Mouse (Mus musculus) midbrain, postnatal 0 days (tissue): ENCODE data around the gene Gm13030. TPM values are rescaled to one million over a fixed set of nuclear protein-coding genes. Genes with fewer than 3 reads are reported as not detected.
"Not testable (repeated sequence)": the region's sequence is repeated elsewhere in the genome, so short reads cannot be mapped to it uniquely, and the experiment has no call there.

Source experiments
- ATAC-seq: fragments of 200-750 bp; cut with Nextera tagmentation; 2 replicates; pipeline ENCODE4 v1.8.0; 2017; ENCODE audit warnings: moderate number of reproducible peaks, mild to moderate bottlenecking, moderate TSS enrichment, moderate library complexity; ENCODE audit not compliant: low FRiP score
- DNase-seq: peaks from one replicate; pipeline ENCODE4 v3.0.0-alpha.2; 2015; ENCODE audit warnings: low spot score
- H3K27ac ChIP-seq: fragments of 300-500 bp; sonication (generic); 2 replicates; pipeline ENCODE4 v1.5.1; 2014; ENCODE audit warnings: low read depth, mild to moderate bottlenecking, low read length, mixed read lengths
- H3K27me3 ChIP-seq: fragments of 300-500 bp; sonication (generic); 2 replicates; pipeline ENCODE4 v1.6.1; 2014; ENCODE audit warnings: low read length, control low read depth, mixed read lengths; ENCODE audit not compliant: insufficient read depth
- H3K36me3 ChIP-seq: fragments of 300-500 bp; sonication (generic); 2 replicates; pipeline ENCODE4 v1.6.1; 2014; ENCODE audit warnings: low read length, control low read depth, mixed read lengths; ENCODE audit not compliant: insufficient read depth
- H3K4me1 ChIP-seq: fragments of 300-500 bp; sonication (generic); 2 replicates; pipeline ENCODE4 v1.6.1; 2014; ENCODE audit warnings: mild to moderate bottlenecking, control low read depth, antibody characterized with exemption, low read length, mixed read lengths; ENCODE audit not compliant: insufficient read depth
- H3K4me2 ChIP-seq: fragments of 300-500 bp; sonication (generic); 2 replicates; pipeline ENCODE4 v1.6.1; 2014; ENCODE audit warnings: low read depth, mild to moderate bottlenecking, low read length, mixed read lengths; ENCODE audit not compliant: poor library complexity, severe bottlenecking
- H3K4me3 ChIP-seq: fragments of 300-500 bp; sonication (generic); 2 replicates; pipeline ENCODE4 v1.5.1; 2014; ENCODE audit warnings: low read depth, mild to moderate bottlenecking, low read length, moderate library complexity
- H3K9ac ChIP-seq: fragments of 300-500 bp; sonication (generic); replicated peaks from 2 replicates; pipeline ENCODE4 v1.6.1; 2014; ENCODE audit warnings: mild to moderate bottlenecking, low read length, moderate library complexity, mixed read lengths; ENCODE audit not compliant: poor library complexity, severe bottlenecking
- H3K9me3 ChIP-seq: fragments of 300-500 bp; sonication (generic); 2 replicates; pipeline ENCODE4 v1.6.1; 2016; ENCODE audit warnings: low read length, control low read depth
- CTCF ChIP-seq: IDR thresholded peaks from 2 replicates; pipeline ENCODE4 v1.5.1; 2016; ENCODE audit warnings: antibody characterized with exemption, mild to moderate bottlenecking
- WGBS: fragments of 180-500 bp; shearing (Covaris S2); extraction: QIAGEN DNeasy Blood & Tissue Kit; methylation state at CpG from one replicate; pipeline ENCODE4 v1.1.7; 2014; 5-methylcytosine and 5-hydroxymethylcytosine counted together
- polyA plus RNA-seq: library from polyadenylated mRNA; unstranded; fragments of >200 nt; fragmentation: Nextera tagmentation; extraction: Ambion mirVana; gene quantifications from 2 replicates; pipeline ENCODE4 v1.2.1, GENCODE M21; 2015
- total RNA-seq: library from RNA; depleted of rRNA; stranded (reverse); fragments of >200 nt; gene quantifications from 2 replicates; pipeline ENCODE4 v1.2.3, GENCODE M21; 2014

The Gm13030 gene
- total and polyA plus RNA-seq, 2 experiments from 2014 or later: not detected

GRCm38 (mm10) chr4:138913141-138913787 is 39.5 kb upstream of the Gm13030 start:
- TF ChIP-seq CTCF: no peak
- peak overlapping the region; percentile 83 for H3K9ac ChIP-seq
- H3K4me3 ChIP-seq: peak overlapping the region; percentile 83
- no peaks in the 10 kb centered on the region for H3K27me3 ChIP-seq
- under 1% methylated on average over 46 of the region's 52 CpGs for WGBS
- ATAC-seq: peak; percentile 45; the same call in 1 of the 2 replicates
- H3K4me2 ChIP-seq: peak overlapping the region; percentile 86
- H3K4me1 ChIP-seq: peaks cover 10% of the 10 kb centered on the region; the same call in 1 of the 2 replicates
- 0 out of 2 replicates have a peak, but pooled peaks cover 4% of the 10 kb centered on the region for H3K36me3 ChIP-seq
- no peak for DNase-seq
- no peaks in the 10 kb centered on the region for H3K9me3 ChIP-seq
- peak overlapping the region; percentile 73; the same call in 1 of the 2 replicates for H3K27ac ChIP-seq

DNA sequence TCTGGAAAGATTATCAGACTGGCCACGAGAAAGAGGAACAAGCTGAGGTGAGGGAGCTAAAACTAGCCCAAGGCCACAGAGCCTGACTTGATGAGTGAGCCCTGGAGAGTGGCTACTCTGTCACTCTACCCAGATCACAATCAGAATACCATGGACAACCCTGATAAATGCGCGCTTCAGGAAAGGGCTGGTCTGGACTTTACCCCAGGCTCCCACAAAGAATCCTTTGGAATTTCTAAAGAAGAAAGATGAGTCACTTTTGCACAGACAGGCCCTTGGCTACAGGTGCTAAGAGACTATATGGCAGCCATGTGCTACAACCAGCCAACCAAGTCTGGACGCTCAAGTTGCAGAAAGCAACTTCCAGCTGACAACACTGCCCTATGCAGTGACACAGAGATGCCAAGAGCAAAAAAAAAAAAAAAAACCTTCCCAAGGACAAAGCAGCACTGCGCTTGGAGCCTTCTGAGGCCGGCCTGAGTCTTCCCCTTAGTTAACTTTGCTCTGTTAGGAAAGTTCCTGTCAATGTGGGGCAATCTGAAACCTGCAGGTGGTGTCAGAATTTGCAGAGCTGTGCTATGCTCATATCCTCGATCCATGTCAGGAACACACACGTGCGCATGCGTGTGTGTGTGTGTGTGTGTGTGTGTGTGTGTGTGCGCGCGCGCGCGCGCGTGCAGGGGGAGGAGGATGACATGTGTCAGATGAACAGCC is 32.0 kb upstream of the Gm13030 start:
- no peak for ATAC-seq
- no peak overlapping the region for H3K4me3 ChIP-seq
- no peaks in the 10 kb centered on the region for H3K27me3 ChIP-seq
- H3K4me1 ChIP-seq: no peaks in the 10 kb centered on the region
- DNase-seq: no peak
- H3K9ac ChIP-seq: no peak overlapping the region
- H3K36me3 ChIP-seq: peaks cover 66% of the 10 kb centered on the region
- 97% methylated on average over 18 of the region's 18 CpGs for WGBS
- no peak overlapping the region for H3K27ac ChIP-seq
- no peak overlapping the region for H3K4me2 ChIP-seq
- H3K9me3 ChIP-seq: no peaks in the 10 kb centered on the region
- TF ChIP-seq CTCF: no peak

- Histone ChIP-seq H3K4me3 (no peak overlapping the region), H3K36me3 (peaks cover 64% of the 10 kb centered on the region)
- no peak for DNase-seq
Observed at GRCm38 (mm10) chr4:138899361-138899760, 25.6 kb upstream of the Gm13030 start.

DNA sequence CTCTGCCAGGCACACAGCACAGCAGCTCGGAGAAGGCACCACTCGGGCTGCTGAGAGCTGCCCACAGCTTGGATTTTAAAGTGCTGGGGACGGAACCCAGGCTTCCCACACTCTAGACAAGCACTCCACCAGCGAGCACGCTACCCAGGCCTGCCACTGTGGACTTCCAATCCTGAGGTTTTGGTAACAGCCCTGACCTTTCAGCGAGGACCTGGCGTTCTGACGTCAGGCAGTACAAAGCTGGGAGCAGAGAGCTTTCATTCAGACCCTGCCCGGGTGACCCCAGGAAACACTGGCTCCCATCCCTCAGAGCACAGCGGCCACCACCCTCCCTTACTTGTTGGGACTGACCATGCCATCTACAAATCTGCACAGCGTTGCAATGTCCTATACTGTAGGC is 20.0 kb upstream of the Gm13030 start:
- H3K4me2 ChIP-seq, H3K4me1 ChIP-seq, H3K9ac ChIP-seq, DNase-seq, H3K27ac ChIP-seq, H3K27me3 ChIP-seq, H3K9me3 ChIP-seq, ATAC-seq, H3K4me3 ChIP-seq: not testable (repeated sequence)
- H3K36me3 ChIP-seq: peaks cover 63% of the 10 kb centered on the region
- 91% methylated on average over 11 of the region's 11 CpGs for WGBS

More at GRCm38 (mm10) chr4:138899361-138899760, 25.6 kb upstream of the Gm13030 start:
- Histone ChIP-seq H3K9ac (no peak overlapping the region), H3K27ac (no peak overlapping the region), H3K4me1 (no peaks in the 10 kb centered on the region), H3K4me2 (no peak overlapping the region), H3K27me3 (no peaks in the 10 kb centered on the region), H3K9me3 (no peaks in the 10 kb centered on the region)
- no peak for TF ChIP-seq CTCF
- no peak for ATAC-seq
- WGBS: 80% methylated on average over 7 of the region's 7 CpGs

DNA sequence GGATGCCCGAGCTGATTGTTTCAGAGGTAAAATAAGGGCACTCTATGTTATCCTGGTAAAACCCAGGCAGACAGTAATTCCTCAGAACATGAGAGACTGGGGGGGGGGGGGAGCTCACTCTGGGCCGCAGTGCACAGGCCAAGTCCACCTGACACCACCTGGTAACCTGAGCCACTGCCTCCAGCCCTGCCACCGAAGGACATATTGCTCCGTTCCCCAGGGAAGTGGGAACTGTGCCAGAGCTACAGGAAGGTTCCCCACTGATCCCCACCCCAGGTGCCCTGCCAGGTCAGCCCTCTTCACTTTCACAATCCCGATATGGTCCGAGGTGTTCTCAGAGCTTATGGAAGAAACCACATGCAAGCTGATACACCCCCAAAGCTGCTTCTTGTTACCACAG is 18.9 kb upstream of the Gm13030 start:
- Histone ChIP-seq H3K9me3 (no peaks in the 10 kb centered on the region), H3K9ac (no peak overlapping the region), H3K4me3 (no peak overlapping the region), H3K27me3 (no peaks in the 10 kb centered on the region), H3K4me1 (no peaks in the 10 kb centered on the region), H3K27ac (no peak overlapping the region), H3K4me2 (no peak overlapping the region), H3K36me3 (peaks cover 52% of the 10 kb centered on the region)
- ATAC-seq (no peak), DNase-seq (no peak)
- no peak for TF ChIP-seq CTCF
- WGBS: 88% methylated on average over 6 of the region's 6 CpGs

DNA sequence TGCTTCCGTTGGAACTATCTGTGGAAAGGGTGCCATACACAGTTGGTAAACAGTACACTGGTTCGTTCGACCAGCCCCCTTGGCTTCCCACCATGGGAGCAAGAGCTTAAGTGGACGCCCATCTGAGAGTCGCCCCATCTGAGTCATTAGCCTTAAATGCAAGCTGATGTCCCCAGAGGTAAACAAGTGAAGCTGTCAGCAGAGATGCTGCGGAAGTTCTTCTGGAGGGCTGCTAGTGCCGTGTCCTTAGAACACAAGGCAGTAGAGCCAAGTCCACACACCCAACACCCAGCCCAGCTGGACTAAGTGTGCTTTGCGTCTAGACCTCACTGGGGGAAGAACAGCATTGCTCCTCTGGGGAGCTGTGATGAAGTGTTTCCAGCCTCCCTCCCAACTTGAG is 15.9 kb upstream of the Gm13030 start:
- Histone ChIP-seq H3K4me1 (no peaks in the 10 kb centered on the region), H3K27me3 (no peaks in the 10 kb centered on the region), H3K4me3 (no peak overlapping the region), H3K4me2 (no peak overlapping the region), H3K27ac (no peak overlapping the region), H3K36me3 (peaks cover 27% of the 10 kb centered on the region), H3K9ac (no peak overlapping the region), H3K9me3 (no peaks in the 10 kb centered on the region)
- ATAC-seq (no peak), DNase-seq (no peak)
- 59% methylated on average over 8 of the region's 8 CpGs for WGBS
- TF ChIP-seq CTCF: no peak
